Mouse (Mus musculus) hindbrain, embryonic 16.5 days (tissue): ENCODE results near the gene Kctd10. TPM values are rescaled to one million over a fixed set of nuclear protein-coding genes. Genes with fewer than 3 reads are reported as not detected.

Experiments
- ATAC-seq: fragments of 200-750 bp; cut with Nextera tagmentation; 2 replicates; pipeline ENCODE4 v1.8.0; 2017; ENCODE audit warnings: moderate TSS enrichment, moderate library complexity
- H3K27ac ChIP-seq: fragments of 300-500 bp; sonication (generic); 2 replicates; pipeline ENCODE4 v1.5.1; 2014; ENCODE audit warnings: low read depth, mild to moderate bottlenecking, control low read depth, low read length, moderate library complexity
- H3K27me3 ChIP-seq: fragments of 300-500 bp; sonication (generic); replicated peaks from 2 replicates; pipeline ENCODE4 v1.6.1; 2014; ENCODE audit warnings: low read length; ENCODE audit not compliant: control insufficient read depth, insufficient read depth
- H3K36me3 ChIP-seq: fragments of 300-500 bp; sonication (generic); 2 replicates; pipeline ENCODE4 v1.6.1; 2014; ENCODE audit warnings: mild to moderate bottlenecking, low read length, moderate library complexity, mixed read lengths; ENCODE audit not compliant: control insufficient read depth, insufficient read depth
- H3K4me1 ChIP-seq: fragments of 300-500 bp; sonication (generic); 2 replicates; pipeline ENCODE4 v1.6.1; 2014; ENCODE audit warnings: low read depth, low read length; ENCODE audit not compliant: control insufficient read depth, insufficient read depth
- H3K4me2 ChIP-seq: fragments of 300-500 bp; sonication (generic); 2 replicates; pipeline ENCODE4 v1.6.1; 2014; ENCODE audit warnings: mild to moderate bottlenecking, low read length, control low read depth, moderate library complexity
- H3K4me3 ChIP-seq: fragments of 300-500 bp; sonication (generic); 2 replicates; pipeline ENCODE4 v1.5.1; 2014; ENCODE audit warnings: mild to moderate bottlenecking, low read length, control low read depth, moderate library complexity
- H3K9ac ChIP-seq: fragments of 300-500 bp; sonication (generic); 2 replicates; pipeline ENCODE4 v1.6.1; 2014; ENCODE audit warnings: low read depth, mild to moderate bottlenecking, control low read depth, low read length, moderate library complexity
- H3K9me3 ChIP-seq: fragments of 300-500 bp; sonication (generic); 2 replicates; pipeline ENCODE4 v1.6.1; 2014; ENCODE audit warnings: mild to moderate bottlenecking, low read length, moderate library complexity; ENCODE audit not compliant: control insufficient read depth
- WGBS: fragments of 180-500 bp; shearing (Covaris S2); extraction: QIAGEN DNeasy Blood & Tissue Kit; methylation state at CpG from one replicate; pipeline ENCODE4 v1.1.7; 2014; 5-methylcytosine and 5-hydroxymethylcytosine counted together
- polyA plus RNA-seq: library from polyadenylated mRNA; unstranded; fragments of >200 nt; fragmentation: Nextera tagmentation; extraction: Ambion mirVana; gene quantifications from 2 replicates; pipeline ENCODE4 v1.2.1, GENCODE M21; 2015

The Kctd10 gene
- polyA plus RNA-seq, 1 experiment from 2014 or later, result 59.3 TPM

DNA sequence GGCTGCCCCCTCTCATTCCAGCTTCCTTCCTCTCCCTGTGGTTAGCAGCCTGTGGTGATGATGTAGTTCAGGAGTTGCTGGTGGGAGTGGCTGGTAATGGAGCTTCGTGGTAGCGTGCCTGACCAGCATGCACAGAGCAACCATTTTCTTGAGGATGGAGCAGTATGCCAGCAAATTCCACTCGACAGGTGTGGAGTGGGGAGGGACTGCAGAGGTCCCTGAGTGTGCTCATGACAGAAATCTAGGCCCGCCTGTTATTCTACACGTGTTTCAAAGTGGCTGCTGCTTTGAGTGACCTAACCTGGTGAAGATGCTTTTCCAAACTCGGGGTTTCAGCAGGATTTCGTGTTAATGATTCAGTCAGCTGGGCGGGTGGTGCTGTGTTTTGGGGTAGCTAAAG lies 4.1 kb upstream of the Kctd10 start:
- WGBS, result 93% methylated on average over 8 of the region's 8 CpGs
- Histone ChIP-seq H3K36me3 (peaks cover 36% of the 10 kb centered on the region), H3K4me1 (peaks cover 12% of the 10 kb centered on the region), H3K27ac (no peak overlapping the region), H3K4me2 (no peak overlapping the region), H3K27me3 (no peaks in the 10 kb centered on the region), H3K9me3 (no peaks in the 10 kb centered on the region), H3K9ac (no peak overlapping the region), H3K4me3 (no peak overlapping the region)
- ATAC-seq, result no peak

DNA sequence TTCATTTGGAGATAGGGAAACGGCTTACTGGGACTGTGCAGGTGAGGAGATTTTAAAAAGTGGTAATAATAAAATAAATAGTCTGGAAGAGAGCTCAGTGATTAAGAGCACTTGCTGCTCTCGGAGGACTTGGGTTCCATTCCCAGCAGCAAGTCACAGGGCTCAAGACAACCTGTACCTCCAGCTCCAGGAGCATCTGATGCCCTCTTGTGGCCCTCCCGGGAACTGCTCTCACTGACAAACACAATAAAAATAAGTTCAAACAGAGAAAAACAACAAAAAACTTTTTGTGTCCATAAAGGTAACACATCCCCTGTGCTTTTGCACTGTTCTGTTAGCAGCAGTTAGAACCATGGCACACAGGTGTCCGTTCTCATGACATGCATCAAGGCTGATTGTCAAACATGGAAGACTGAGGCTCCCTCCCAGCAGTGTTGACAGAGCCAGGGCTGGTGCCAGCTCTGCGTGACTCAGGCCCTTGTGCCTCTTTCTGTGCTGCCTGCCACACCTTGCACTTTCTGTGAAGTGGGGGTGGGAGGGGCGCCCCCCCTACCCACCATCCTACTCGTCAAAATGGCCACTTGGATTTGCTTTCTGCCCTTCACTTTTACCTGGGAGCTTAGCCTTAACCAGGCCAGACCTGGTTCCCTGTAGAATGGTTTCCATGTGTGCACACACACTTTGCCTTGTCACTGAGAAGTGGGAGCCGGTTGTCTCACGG lies 3.0 kb upstream of the Kctd10 start:
- peaks cover 23% of the 10 kb centered on the region for H3K4me1 ChIP-seq
- no peaks in the 10 kb centered on the region for H3K9me3 ChIP-seq
- no peak overlapping the region for H3K4me2 ChIP-seq
- no peak overlapping the region for H3K27ac ChIP-seq
- no peak overlapping the region for H3K4me3 ChIP-seq
- no peak for ATAC-seq
- peaks cover 25% of the 10 kb centered on the region for H3K36me3 ChIP-seq
- H3K9ac ChIP-seq, result no peak overlapping the region
- no peaks in the 10 kb centered on the region for H3K27me3 ChIP-seq
- WGBS, result 72% methylated on average over 9 of the region's 9 CpGs

DNA sequence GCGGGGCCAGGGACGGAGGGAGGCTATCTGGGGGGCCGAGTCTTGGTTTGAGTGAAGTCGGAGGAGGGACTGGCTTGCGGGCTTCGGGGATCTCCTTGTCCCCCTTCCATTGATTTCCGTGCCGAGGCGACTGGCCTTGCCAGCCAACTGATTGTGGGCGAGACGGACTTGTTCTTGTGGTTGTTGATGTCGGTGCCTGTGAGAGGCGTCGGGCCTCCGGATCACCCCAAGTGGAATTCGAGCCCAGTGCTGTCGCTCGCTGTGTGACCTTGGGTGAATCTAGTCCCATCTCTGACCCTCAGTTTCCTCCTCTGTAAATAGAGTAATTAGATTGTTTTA lies 674 bp upstream of the Kctd10 start:
- no peak; the same call in 1 of the 2 replicates for ATAC-seq
- Histone ChIP-seq H3K27me3 (no peaks in the 10 kb centered on the region), H3K9me3 (no peaks in the 10 kb centered on the region), H3K36me3 (peaks cover 3% of the 10 kb centered on the region), H3K4me1 (peaks cover 34% of the 10 kb centered on the region), H3K27ac (peak overlapping the region; percentile 92), H3K4me2 (peak overlapping the region; percentile 87), H3K9ac (peak overlapping the region; percentile 92), H3K4me3 (peak overlapping the region; percentile 84)
- WGBS, result 0% methylated on average over 13 of the region's 18 CpGs

DNA sequence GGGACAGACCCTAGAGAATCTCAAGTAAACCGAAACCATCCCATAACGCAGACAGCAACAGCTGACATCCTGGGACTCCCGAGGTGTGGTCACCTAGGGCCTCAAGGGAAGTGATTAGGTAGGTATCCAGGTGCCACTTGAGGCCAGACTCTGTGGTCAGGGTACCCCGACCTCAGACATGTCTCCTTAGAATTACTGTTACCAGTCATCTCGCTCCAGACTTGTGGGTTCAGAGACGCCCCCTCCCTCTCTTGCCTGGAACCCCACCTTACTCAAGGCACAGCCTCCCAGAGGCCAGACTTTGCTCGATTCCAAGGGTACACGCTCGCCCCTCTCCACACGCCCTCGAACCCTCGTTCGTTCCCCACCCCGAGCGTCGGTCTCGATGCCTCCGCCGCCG lies 545 bp downstream of the Kctd10 start:
- Histone ChIP-seq H3K4me3 (peak overlapping the region; percentile 84), H3K9me3 (no peaks in the 10 kb centered on the region), H3K27ac (peak overlapping the region; percentile 92), H3K4me2 (peak overlapping the region; percentile 86), H3K36me3 (no peaks in the 10 kb centered on the region), H3K9ac (peak overlapping the region; percentile 92), H3K4me1 (peaks cover 34% of the 10 kb centered on the region), H3K27me3 (no peaks in the 10 kb centered on the region)
- WGBS, result 2% methylated on average over 20 of the region's 20 CpGs
- ATAC-seq, result peak; percentile 31

DNA sequence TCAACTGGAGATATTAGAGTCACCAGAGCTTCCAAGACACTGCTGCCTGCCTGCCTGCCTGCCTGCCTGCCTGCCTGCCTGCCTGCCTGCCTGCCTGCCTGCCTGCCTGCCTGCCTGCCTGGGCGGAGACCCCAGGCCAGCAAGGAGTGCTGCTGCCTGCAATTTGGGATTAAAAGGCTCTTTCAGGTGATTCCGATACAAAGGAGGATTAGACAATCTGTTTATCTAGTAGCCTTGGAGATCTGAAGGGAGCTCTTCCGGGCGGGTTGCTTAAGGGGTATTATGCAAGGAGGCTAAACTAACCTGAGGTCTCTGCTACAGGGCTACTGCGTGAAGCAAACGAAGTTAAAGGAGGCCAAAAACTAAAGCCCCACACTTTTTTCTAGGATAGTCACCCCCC lies 1.4 kb downstream of the Kctd10 start:
- no peaks in the 10 kb centered on the region for H3K9me3 ChIP-seq
- peak overlapping the region; percentile 84 for H3K4me3 ChIP-seq
- H3K36me3 ChIP-seq, result peaks cover 4% of the 10 kb centered on the region
- peak overlapping the region; percentile 92 for H3K9ac ChIP-seq
- peak overlapping the region; percentile 86 for H3K4me2 ChIP-seq
- WGBS, result 62% methylated on average over 6 of the region's 6 CpGs
- peak overlapping the region; percentile 6; the same call in 1 of the 2 replicates for H3K27ac ChIP-seq
- no peak for ATAC-seq
- peaks cover 34% of the 10 kb centered on the region for H3K4me1 ChIP-seq
- no peaks in the 10 kb centered on the region for H3K27me3 ChIP-seq

DNA sequence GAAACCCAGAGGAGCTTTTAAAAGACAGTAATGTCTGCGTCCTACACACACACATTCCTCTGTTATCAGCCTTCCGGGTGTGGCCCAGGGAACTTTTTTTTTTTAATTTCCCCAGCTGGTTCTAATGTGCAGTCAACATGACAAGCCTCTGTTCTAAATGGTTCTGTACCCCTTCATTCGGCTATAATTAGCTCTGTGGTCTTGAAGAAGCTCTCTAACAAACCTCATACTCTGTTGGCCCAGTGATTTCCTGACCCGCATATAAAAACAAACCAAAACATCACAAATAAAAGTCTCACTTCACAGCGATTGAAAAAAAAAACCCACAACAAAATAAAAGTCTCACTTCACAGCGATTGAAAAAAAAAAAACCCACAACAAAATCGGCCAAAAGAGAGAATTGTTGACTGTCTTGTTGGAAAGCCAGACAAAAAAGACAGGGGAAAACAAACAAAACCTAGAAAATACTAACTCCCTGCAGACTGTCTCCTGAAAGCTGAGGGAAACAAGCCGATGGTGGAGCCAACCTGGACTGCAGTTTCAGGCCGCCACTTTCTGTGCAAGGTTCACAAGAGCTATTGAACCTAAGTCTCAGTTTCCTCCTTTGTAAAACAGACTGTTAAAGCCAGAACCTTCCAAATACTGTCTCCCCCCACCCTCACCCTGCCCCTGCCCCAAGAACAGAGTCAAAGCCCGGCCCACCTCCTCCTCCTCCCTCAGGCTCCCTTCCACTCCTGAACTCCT lies 2.0 kb downstream of the Kctd10 start:
- Histone ChIP-seq H3K4me3 (peak overlapping the region; percentile 84), H3K9ac (0 out of 2 replicates have a peak overlapping the region, but pooled peaks have one; percentile 92), H3K27ac (peak overlapping the region; percentile 6; the same call in 1 of the 2 replicates), H3K36me3 (peaks cover 10% of the 10 kb centered on the region), H3K4me2 (peak overlapping the region; percentile 86), H3K9me3 (no peaks in the 10 kb centered on the region), H3K27me3 (no peaks in the 10 kb centered on the region), H3K4me1 (peaks cover 34% of the 10 kb centered on the region)
- 69% methylated on average over 10 of the region's 10 CpGs for WGBS
- no peak for ATAC-seq

DNA sequence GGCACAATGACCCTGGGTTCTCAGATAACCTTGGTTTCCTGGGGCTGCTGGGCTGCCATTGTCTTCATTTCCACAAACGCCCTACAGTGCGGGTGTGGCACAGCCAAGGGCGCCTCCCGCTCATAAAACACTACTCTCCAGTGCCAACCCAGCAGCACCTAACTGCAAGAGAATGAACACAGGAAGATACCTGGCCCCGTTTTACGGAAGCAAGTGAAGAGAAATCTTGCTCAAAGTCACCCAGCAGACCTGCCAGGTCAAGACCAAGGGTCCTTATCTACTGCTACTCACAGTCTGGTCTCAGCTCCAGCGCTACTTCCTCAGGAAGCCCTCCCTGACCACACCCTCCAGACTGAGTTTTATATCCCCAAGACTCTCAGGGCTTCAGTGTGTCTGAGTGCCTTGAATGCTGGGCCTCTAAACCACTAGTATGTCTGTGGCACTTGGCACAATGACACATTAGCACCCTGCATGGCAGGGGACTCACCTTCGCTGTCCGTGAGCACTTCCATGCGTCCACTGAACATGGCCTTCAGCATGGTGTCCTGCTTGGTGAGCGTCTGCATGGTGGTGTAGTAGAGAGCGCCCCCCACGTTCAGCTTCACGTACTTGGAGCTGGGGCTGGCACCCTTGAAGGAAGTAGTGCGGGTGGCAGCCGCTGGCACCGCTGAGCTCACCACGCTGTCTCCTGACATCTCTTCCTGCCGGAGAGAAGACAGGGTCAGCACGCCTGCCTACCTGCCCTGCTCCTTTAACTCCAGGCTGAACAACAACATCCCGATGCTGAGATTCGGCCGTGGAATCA lies 5.7 kb downstream of the Kctd10 start:
- Histone ChIP-seq H3K27ac (no peak overlapping the region), H3K4me2 (no peak overlapping the region), H3K9ac (no peak overlapping the region), H3K4me3 (no peak overlapping the region), H3K4me1 (peaks cover 32% of the 10 kb centered on the region), H3K9me3 (no peaks in the 10 kb centered on the region), H3K27me3 (no peaks in the 10 kb centered on the region), H3K36me3 (peaks cover 29% of the 10 kb centered on the region)
- no peak for ATAC-seq
- 91% methylated on average over 23 of the region's 23 CpGs for WGBS

DNA sequence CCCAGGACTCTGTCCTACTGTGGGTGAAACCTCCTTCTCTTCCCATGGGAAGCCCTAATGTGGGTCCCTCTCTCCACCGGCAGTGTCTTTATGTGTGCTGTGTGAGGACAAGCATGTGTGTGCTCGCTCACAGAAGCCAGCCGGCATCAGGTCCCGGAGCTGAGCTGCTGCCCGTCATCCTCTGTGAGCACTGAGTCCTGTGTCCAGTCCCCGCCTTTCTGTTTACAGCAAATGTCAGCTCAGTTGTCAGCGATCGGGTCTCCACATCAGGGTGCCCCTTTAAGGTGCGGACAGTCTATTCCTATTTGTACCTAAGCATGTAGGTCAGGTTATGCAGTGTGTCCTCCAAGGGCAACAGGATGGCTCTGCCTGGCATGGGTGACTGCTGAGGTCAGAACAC lies 6.7 kb downstream of the Kctd10 start:
- 88% methylated on average over 9 of the region's 9 CpGs for WGBS
- H3K36me3 ChIP-seq, result peaks cover 31% of the 10 kb centered on the region
- H3K4me3 ChIP-seq, result no peak overlapping the region
- no peaks in the 10 kb centered on the region for H3K9me3 ChIP-seq
- 0 out of 2 replicates have a peak overlapping the region, but pooled peaks have one; percentile 29 for H3K27ac ChIP-seq
- no peak for ATAC-seq
- H3K4me1 ChIP-seq, result peaks cover 23% of the 10 kb centered on the region
- no peak overlapping the region for H3K4me2 ChIP-seq
- H3K27me3 ChIP-seq, result no peaks in the 10 kb centered on the region
- no peak overlapping the region for H3K9ac ChIP-seq

DNA sequence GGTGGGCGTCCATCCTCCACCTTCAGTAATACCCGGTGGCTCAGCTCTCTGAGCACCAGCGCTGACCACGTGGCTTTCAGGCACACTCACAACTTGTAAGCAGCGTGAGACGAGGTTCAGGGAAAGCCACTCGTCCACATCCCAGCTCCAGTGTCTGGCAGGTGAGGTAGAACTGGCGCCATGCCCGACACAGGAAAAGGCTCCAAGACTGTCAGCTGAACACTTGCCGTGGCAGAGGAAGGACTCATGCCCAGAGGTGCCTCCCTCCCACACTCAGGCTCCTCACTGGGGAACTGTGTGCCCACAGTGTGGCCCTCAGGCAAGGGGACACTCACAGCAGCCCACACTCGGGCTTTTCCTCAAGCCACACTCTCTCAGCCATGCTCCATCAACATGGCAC lies 7.1 kb downstream of the Kctd10 start:
- 68% methylated on average over 11 of the region's 11 CpGs for WGBS
- Histone ChIP-seq H3K4me2 (no peak overlapping the region), H3K4me1 (peaks cover 19% of the 10 kb centered on the region), H3K9ac (no peak overlapping the region), H3K27me3 (no peaks in the 10 kb centered on the region), H3K36me3 (peaks cover 34% of the 10 kb centered on the region), H3K27ac (0 out of 2 replicates have a peak overlapping the region, but pooled peaks have one; percentile 29), H3K4me3 (no peak overlapping the region), H3K9me3 (no peaks in the 10 kb centered on the region)
- ATAC-seq, result no peak
